Mouse (Mus musculus) layer of hippocampus, postnatal 36 days (tissue): Measurements from ENCODE around the gene Gtsf2. TPM values are rescaled to one million over a fixed set of nuclear protein-coding genes. Genes with fewer than 3 reads are reported as not detected.

Experiments used
- total RNA-seq, 2 experiments: library from RNA; stranded (reverse); gene quantifications; 2 replicates each; pipeline ENCODE4 v1.2.3; 2021

The Gtsf2 gene
- total RNA-seq, 2 experiments from 2014 or later, result not detected

Other genes starting within 250 kb of the Gtsf2 start
- gene Cbx5, start 208.7 kb downstream of the Gtsf2 start, total RNA-seq, result 100 to 1,000 TPM; 188 to 189 TPM
- 100 to 1,000 TPM; 257 to 272 TPM for gene Hnrnpa1, start 208.0 kb downstream of the Gtsf2 start, total RNA-seq
- under 1 TPM in 1 of 2 experiments, not detected in 1; 0.23 TPM for gene Nfe2, start 190.1 kb downstream of the Gtsf2 start, total RNA-seq
- 100 to 1,000 TPM in 1 of 2 experiments, 10 to 100 TPM in 1; 93.2 to 103 TPM for gene Copz1, start 175.8 kb downstream of the Gtsf2 start, total RNA-seq
- gene Gpr84, start 137.9 kb downstream of the Gtsf2 start, total RNA-seq, result under 1 TPM; 0.25 to 0.66 TPM
- gene Zfp385a, start 108.4 kb downstream of the Gtsf2 start, total RNA-seq, result 10 to 100 TPM; 38.7 to 39.7 TPM
- 1 to 10 TPM; 1.4 to 1.9 TPM for gene Itga5, start 81.7 kb downstream of the Gtsf2 start, total RNA-seq
- not detected for gene Gtsf1, start 18.0 kb downstream of the Gtsf2 start, total RNA-seq
- 1 to 10 TPM; 7.0 to 7.3 TPM for gene Nckap1l, start 5.3 kb upstream of the Gtsf2 start, total RNA-seq
- gene Pde1b, start 54.6 kb upstream of the Gtsf2 start, total RNA-seq, result 10 to 100 TPM; 95.3 to 97.7 TPM
- 100 to 1,000 TPM in 1 of 2 experiments, 10 to 100 TPM in 1; 99.1 to 123 TPM for gene Ppp1r1a, start 89.5 kb upstream of the Gtsf2 start, total RNA-seq
- 1 to 10 TPM; 1.3 to 1.6 TPM for gene Glycam1, start 116.6 kb upstream of the Gtsf2 start, total RNA-seq